Mouse (Mus musculus) lung, postnatal 36 days (tissue): ENCODE measurements around the gene Gm45234.
A peak's percentile ranks its signal among the peaks of the same experiment; 100 is the strongest.

Source experiments
- DNase-seq: peaks from one replicate; pipeline ENCODE4 v3.0.0; 2022; ENCODE audit warnings: mixed read lengths

Gene Gm45234

DNA sequence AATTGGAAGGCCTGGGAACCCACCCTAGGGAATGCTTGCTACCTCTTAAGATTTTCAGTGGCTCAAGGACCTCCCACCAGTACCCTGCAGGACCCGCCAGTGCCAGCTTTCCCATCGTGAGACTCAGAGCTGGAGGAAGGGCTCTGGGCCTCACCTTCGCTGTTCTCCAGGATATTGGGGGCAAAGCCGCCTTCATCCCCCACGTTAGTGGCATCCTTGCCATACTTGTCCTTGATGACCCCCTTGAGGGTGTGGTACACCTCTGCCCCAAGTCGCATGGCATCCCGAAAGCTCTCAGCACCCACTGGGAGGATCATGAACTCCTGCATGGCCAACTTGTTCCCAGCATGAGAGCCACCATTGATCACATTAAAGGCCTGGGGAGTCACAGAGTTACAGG is 10.1 kb upstream of the Gm45234 start:
- DNase-seq = no peak

DNA sequence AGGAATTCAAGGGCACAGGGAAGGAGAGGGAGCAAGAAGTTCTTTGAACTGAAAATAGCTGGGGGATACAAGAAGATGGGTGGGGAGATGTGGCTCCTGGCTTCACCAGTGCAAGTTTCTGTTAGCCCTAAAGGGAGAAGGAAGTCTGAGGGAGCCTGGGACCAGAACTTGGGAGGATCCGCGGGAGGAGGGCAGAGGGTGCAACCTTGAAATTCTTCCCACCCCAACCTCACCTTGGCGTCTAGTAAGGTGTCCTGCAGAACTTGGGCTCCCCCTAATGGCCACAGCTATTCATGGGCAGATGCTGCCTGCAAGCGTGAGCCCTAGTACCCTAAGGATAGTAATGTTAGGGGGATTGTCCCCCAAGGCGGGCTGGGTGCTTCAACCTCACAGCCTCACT is 3.4 kb upstream of the Gm45234 start:
- peak; percentile 95 for DNase-seq

DNA sequence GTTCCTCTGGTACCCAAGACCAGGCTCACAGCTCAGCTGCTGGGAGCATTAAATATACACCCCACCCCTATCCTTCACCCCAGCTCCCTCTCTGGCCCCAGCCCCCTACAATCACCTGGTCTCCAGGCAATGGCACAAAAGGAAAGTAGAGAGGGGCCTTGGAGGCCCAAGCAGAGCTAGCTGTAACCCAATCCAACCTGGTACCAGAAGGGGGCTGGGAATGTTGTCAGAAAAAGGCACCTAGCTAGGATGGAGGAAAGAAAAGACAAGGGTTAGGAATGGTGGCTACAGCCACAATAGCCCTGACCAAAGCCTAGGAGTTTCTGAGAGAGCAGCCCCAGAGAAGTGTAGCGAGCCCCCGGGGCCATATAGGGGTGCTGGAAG is 3.0 kb upstream of the Gm45234 start:
- no peak for DNase-seq

DNA sequence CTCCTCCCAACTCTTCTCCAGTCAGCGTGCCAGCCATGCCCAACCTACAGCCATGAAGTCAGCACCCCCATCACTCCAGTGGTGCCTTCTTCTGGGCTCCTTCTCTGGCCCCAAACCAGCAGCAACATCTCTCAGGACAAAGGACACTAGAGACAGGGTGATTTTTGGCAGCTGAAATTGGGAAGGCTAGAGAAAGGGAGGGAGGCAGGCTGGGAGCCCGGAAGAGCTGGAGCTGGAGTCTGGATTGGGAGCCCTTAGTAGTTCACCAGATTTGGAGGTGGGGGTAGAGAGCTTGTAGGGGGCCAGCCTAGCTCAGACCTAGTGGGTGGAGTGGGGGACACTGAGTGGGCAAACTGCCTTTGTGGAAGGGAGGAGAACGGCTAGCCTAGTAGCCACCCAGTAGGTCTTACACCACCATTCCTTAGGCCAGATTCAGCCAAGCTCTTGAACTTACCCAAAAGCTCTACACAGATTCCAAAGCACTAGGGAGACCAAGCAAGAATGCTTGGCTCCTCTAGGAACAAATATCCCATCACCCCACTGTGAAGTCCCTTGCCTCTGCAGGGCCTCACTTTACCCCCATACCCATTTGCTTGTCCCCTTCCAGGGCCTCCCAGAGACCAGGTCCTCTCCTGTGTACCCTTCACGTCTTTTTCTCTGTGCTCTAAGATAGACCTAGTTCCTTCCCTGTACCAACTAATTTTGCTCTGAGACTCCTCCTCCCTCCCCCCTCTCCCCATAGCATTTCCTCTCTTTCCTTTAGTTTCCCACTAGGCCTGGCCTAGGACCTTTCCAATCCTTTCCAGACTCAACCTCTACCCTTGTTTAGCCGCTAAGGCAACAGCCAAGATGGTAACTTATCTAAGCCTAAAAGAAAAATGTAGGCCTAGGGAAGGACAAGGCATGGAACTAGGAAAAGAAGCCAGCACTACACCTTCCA is 2.4 kb upstream of the Gm45234 start:
- DNase-seq = peak; percentile 56

DNA sequence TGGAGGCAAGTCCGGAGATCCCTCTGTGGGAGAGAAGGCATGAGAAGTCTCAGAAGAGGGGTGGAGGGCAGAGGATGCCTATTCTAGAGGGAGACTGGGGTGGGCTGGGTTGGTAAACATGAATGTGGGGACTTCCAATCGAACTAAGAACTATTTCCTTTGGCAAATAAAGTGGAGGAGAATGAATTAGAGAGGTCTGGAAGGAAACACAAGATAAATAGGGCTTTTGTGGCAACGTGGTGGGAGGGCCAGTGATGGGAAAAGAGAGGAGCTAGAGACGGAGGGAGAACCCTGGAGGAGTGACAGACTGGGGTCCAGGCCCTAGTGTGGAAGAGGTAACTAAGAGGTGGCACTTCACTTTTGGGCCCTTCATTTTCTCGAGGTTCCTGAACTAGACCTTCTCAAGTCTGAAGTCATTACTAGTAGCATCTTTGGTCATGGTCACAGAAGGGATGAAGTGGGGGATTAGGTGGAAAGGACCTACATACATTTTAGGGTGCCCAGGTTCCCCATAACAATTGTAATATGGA is 1.6 kb upstream of the Gm45234 start:
- DNase-seq = no peak

DNA sequence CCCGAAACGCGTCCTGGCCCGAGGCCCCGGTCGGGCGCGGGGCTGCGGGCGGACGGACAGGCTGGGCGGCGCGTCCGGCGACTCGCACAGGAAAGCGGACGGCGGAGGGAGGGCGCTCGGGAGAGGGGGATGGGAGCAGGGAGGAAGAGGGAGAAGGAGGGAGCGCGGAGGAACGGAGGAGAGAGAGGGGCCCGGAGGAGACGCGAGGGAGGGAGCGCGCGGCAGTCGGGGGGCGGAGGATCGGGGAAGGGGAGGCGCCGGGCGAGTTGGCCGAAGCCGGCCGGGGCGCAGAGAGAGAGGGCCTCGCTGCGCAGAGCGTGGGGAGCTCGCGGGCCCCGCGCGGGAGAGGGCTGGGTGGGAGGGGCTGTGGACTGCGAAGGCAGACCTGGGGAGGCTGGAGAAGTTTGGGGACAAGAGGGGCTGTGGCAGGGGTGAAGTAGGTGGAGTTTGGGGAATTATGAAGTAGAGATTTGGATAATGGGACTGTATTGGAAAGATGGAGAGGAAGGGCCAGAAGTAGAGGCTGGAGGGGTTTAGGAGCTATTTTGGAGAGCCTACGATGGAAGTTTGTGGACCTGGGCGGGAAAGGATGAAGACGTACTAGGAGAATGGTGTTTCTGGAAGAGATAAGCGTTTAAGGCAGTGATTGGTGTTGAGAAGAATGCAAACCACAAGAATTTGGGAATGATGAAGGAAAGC is 980 bp upstream of the Gm45234 start:
- peak; percentile 85 for DNase-seq

DNA sequence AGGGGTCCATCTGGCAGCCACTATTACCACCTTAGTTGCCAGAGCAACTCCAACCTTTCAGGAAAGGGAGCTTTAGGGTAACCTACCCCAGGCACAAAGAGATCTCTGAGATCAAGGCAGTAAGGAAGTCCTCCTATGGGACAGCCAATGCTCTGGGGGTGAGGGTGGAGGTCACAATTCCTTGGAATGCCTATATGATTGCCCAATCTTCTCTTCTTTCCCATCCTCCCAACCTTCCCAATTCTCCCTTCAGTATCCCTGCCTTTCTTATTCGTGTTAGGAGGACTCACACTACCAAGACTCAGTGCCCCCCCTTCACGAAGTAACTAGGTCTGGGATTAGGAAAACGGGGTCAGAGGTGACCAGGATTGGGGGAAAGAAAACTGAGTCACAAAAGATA is 515 bp downstream of the Gm45234 start:
- no peak for DNase-seq

DNA sequence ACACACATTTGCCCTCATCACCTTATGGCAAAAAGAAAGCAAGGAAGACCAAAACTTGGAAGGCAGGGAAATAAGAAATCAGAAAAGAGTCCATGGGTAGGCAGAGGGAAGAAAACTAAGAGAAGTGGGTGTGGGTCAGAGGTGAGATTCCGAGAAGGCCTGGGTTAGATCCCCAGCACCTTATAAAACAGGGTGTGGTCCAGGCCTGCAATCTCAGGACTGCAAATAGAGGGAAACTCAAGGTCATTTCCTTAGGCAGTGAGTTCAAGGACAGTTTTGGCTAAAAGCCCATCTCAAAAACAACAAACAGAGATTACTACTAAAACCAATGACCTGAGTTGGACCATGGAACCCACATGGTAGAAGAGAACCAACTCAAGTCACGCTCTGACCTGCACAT is 2.0 kb downstream of the Gm45234 start:
- no peak for DNase-seq

DNA sequence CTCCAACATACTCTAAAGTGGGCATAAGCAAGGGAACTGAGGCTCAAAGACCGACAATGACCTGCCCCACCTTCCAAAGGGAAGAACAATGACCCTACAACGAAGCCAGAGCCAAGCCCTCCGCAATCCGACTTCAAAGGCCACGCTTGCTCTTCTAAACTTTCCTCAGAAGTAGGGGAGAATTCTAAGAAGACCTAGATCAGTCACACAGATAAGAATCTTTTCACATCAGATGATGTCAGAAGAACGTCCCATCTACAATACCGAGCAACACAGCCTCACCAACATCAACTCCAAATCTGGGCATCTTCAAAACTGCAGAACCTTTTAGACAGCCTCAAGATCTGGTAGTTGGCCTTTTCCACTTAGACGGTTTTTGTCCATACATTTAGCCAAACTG is 5.4 kb downstream of the Gm45234 start:
- no peak for DNase-seq

DNA sequence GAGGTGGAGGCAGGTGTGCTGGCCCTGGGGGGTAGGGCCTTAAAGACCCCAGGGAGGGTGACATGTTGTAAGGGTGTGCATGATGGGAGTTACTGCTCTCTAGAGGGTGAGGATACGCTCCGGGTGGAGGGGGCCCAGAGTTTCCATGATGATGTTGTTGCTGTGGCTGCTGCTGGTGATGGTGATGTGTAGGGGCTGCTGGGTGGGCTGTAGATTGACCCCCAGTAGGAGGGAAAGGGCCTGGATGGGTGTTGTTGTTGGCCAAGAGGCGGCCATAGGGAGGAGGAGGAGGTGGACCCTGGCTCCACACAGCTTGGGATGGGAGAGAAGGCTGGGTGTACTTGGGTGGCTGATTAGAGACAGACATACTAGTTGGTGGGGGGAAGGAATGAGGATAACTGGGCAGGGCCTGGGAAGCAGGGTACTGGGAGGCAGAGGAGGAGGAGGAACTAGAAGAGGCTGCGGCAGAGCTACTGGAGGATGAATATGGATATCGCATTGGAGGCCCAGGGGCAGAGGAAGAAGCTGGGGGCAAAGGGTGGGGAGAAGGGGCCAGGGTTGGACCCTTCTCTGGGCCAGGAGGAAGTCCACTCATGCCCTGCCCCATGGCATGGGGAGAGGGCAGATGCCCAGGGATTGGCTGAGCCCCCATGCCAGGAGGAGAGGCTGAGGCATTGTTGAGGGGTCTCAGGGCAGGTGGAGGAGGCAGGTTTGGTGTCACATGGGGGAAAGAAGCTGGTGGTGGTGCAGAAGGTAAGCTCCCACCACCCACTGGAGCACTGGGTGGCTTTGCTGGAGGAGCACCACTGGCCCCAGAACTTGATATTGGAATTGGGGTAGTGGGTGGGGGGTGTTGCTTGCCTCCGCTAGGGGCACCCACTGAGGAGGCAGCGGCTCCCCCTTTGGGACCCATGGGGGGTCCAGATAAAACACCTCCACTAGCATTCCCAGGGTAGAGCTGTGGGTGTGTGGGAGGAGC is 8.9 kb downstream of the Gm45234 start:
- DNase-seq = no peak

DNA sequence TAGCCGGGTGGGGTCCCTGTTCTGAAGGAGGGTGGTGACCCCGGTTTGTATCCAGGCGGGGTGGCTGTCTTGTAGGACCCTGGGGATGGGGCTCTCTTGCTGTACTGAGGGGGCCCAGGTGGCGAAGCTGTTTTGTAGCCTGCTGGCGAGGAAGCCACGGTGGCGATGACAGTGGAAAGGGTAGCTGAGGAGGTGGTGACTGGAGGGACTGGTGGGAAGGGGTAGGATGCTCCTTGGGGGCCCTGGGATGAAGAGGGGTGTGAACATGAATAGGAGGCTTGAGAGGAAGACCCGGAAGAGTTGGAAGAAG is 9.6 kb downstream of the Gm45234 start:
- DNase-seq = no peak

DNA sequence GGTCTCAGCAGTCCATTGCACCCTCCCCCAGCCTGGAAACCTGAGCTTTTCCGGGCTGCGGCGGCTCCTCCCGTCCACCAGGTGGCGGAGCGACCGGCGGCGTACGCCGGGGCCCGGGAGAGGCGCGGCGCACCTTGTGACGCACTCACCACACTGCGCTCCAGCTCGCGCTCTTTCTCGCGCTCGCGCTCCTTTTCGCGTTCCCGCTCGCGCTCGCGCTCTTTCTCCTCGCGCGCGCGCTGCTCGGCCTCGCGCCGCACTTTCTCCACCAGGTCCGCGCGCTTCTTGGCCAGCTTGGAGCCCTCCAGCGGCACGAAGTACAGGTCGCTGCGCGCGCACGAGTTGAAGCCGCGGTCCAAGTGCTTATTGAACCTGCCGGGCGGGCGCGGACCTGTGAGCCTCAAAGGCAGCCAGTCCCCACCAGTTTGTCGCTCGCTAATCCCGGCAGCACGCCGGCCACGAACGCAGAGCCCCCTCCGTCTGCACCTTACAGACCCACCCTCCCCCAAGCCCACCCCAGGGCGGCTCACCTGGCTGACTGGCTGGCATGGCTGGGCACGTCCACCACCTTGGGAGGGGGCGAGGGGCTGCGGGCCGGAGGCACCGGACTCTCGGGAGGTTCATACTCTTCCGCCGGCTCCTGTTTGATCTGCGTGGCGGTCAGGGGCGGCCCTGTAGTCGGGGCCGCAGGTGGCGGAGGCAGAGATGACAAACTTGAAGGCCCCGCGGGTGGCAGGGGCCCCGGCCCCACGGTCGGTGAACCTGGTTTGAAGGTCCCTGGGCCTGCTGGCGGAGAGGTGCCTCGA is 10.1 kb downstream of the Gm45234 start:
- peak; percentile 94 for DNase-seq

DNA sequence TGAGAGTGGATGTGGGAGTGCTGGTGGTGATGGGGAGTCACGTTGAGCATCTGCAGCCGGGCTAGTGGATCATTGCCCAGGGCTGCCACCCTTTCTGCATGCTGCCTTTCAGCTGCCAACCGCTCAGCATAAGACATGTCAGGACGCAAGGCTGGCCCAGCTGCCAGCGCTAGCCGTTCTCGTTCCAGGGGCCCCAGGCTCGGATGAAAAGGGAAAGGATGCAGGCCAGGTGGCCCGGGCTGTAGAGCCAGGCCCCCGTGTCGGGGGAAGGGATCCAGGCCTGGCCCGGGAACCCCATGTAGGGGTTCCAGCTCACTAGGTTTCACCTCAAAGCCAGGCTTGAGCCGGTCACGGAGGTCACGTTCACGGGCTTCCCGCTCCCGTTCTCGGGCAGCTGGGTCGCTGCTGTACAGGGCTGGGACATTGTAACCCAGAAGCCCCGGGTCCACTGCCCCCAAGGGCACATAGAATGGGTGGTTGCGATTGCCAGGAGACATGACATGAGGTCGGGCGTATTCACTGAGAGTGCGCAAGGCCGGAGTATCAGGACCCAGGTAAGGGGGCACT is 11.0 kb downstream of the Gm45234 start:
- DNase-seq = no peak

DNA sequence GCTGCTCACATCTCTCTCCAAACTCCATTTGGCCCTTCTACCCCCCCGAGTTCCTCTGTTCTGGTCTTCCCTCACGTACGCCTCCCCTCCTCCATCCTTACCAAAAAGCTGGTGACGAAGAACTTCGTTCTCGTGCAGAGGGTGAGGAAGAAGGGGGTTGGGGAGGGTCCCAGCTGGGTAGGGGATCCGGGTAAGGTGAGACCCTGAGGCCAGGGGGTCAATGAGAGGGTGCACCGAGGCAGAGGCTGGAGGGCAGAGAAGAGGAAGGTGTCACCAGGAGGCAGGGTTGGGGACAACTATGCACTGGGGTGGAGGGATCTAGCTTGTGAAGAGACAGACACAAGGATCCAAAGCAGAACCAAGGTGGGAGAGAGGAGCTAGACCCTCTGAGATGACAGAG is 12.2 kb downstream of the Gm45234 start:
- no peak for DNase-seq

DNA sequence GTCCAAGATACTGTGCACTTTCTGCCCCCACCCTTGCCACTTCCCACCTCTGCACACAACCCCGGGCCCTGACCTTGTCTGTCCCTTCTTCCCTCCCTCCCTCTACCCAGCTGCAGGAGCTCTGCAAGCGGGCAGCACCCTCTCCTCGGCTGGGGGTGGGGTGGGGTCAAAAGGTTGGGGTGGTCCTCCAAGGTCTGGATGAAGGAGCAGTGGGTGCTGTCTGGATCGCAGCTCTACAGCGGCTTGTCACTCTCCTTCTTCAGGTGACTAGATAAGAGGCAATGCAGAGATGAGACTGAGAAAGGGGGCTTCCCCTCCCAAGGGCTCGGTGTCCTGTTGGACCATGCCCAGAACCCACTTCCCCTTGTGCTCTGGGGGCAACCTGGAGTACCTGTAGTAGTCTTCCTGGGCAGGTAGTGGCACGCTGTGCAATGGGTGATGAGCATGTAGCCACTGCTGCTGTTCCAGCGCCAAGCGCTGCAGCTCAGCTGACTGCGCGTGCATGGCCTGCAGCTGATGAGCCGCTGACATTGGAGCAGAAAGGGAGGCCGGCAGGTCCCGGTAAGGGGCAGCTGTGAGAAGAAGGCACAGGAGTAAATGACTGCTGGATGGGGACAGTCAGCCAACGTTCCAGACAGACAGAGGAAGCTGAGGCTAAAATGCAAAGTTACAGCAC is 12.8 kb downstream of the Gm45234 start:
- no peak for DNase-seq

DNA sequence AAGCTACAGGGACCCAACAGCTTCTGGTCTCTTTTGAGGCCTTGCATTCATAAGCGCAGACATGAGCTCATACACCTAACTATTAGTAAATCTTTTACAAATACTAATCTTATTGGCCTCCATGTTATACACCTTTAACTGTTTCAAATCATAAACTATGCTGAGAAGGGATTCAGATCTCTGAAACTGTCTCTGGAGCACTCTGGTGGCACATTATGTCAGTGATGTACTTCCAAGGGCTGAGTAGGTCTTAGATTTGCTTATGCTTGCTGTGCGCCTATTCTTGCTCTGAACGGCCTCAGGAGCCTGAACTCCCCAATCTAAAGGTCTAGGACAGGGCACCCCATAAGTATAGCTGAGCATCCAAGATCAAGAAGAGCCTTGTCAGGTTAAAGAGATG is 14.0 kb downstream of the Gm45234 start:
- DNase-seq = no peak

DNA sequence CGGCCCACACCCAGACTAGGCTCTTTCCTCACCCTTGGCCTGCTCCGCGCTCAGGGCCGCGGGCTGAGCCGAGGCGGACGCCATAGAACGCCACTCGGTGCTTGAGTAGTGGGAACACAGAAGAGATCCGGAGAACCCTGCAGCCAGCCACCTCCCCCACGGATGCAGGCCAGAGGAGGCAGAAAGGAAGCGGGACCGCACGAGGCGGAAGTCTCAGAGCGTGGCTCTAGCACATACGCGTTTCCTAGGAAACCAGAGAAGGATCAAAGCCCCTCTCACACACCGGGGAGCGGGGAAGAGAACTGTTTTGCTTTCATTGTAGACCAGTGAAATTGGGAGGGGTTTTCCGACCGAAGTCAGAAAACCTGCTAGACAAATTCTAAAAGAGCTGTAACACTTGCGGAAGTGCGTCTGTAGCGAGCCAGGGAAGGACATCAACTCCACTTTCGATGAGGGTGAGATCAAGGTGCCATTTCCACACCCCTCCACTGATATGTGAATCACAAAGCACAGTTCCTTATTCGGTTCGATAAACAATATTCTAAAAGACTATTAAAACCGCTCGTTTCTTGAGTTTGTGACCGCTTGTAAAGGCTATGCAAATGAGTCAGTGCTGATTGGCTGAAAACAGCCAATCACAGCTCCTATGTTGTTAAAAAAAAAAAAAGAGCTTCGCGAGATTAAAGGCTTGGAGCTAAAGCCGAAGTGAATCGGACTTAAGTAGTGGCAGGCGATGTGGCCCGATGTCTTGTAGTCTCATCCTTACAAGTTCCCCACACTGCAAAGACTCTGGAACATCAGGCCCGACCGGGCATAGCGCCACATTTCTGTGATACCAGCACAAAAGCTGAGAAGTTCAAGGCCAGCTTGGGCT is 14.7 kb downstream of the Gm45234 start, which contains the start of gene Grcc10:
Gene Grcc10 (minus strand): TSS at position 487 of the 874 bp plus-strand sequence.
- DNase-seq = peak; percentile 92

DNA sequence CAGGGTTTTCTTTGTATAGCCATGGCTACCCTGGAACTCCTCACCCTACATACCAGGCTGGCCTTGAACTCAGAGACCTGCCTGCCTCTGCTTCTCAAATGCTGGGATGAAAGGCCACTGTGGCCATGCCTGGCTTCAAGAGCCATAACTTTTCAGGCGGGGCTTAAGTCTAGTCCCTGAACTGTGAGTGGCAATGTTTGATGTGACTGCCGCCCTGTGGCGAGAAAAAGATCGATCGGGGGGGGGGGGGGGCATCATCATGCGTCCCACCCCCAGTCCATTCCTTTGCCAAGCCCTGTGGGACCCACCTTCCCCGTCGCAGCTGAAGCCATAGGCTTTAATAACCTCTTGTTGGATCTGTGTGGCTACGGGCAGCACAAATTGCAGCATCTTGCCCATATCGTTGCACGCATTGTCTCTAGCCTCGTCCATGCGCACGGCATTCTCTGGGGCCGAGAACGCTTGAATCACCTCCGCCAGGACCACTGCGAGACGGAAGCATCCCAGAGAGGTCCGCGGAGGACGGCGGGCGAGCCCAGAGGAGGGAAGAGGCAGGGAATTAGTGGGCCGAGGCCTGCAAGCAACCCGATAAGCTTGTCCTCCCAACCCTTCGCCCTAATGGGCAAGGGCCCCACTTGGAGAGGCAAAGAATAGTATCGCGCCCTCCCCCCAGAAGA is 15.5 kb downstream of the Gm45234 start:
- DNase-seq = peak; percentile 79

DNA sequence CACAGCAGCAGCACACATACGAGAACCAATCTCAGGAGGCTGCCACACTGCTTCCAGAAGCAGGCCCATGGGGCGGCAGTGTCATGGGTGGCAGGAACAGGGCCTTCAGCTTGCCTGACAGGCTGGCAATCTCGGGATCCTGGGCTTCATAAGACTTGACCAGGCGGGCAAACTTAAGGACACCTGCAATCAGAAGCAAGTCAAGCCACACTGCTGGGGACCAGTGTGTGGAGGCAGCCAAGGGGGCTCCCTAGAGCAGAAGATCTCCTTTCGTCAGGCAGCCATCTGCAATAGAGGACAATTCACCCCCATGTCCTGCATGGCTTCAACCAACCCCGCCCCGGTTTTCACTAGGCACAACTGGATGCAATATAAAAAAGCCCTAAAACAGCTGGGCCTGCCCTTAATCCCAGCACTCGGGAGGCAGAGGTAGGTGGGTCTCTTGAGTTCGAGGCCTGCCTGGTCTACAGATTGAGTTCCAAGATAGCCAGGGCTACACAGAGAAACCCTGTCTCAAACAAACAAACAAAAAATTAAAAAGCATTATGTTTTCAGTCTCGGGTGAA is 16.5 kb downstream of the Gm45234 start:
- DNase-seq = no peak
